Mouse (Mus musculus) heart, adult 10 weeks (tissue): ENCODE data around the gene Olfr1205. TPM values are rescaled to one million over a fixed set of nuclear protein-coding genes. Genes with fewer than 3 reads are reported as not detected.

ENCODE experiments used
- polyA plus RNA-seq: library from polyadenylated mRNA; stranded (reverse); fragments of 350-450 nt; fragmentation: Illumina TruSeq; extraction: RNeasy Lipid Tissue Mini Kit (QIAGEN cat#74804); gene quantifications from one replicate; pipeline ENCODE4 v1.2.3, GENCODE M21; 2014; ENCODE audit warnings: low read depth, low replicate concordance

Olfr1205 gene
- polyA plus RNA-seq: not detected

GRCm38 (mm10) chr2:88829437-88829836, at the start of gene Olfr1205:
Gene Olfr1205, plus strand, starts transcription at chr2:88829737.

GRCm38 (mm10) chr2:88792736-88793135, 36.8 kb upstream of the Olfr1205 start, which contains the start of gene Olfr1201:
Gene Olfr1201, plus strand, starts transcription at chr2:88793036.

GRCm38 (mm10) chr2:88814196-88814595, 15.3 kb upstream of the Olfr1205 start, which contains the start of gene Olfr1202:
Gene Olfr1202, plus strand, starts transcription at chr2:88814496.

GRCm38 (mm10) chr2:88848992-88849391, 19.5 kb downstream of the Olfr1205 start, which contains the start of gene Olfr1204:
Gene Olfr1204, plus strand, starts transcription at chr2:88849292.

GRCm38 (mm10) chr2:88862931-88863330, 33.4 kb downstream of the Olfr1205 start, which contains the start of gene Olfr1206:
Gene Olfr1206, plus strand, starts transcription at chr2:88863231.

Other genes with a start within 250 kb of the Olfr1205 start
- not detected for gene Olfr1189, start 243.3 kb upstream of the Olfr1205 start, polyA plus RNA-seq
- gene Olfr1191-ps1, start 189.2 kb upstream of the Olfr1205 start, polyA plus RNA-seq: not detected
- not detected for gene Olfr1192-ps1, start 181.2 kb upstream of the Olfr1205 start, polyA plus RNA-seq
- gene Olfr1193, start 154.1 kb upstream of the Olfr1205 start, polyA plus RNA-seq: not detected
- gene Olfr1195, start 140.6 kb upstream of the Olfr1205 start, polyA plus RNA-seq: not detected
- gene Olfr1196, start 125.1 kb upstream of the Olfr1205 start, polyA plus RNA-seq: not detected
- gene Olfr1197, start 97.4 kb upstream of the Olfr1205 start, polyA plus RNA-seq: not detected
- gene Olfr1198, start 78.4 kb upstream of the Olfr1205 start, polyA plus RNA-seq: not detected
- not detected for gene Olfr1199, start 69.3 kb upstream of the Olfr1205 start, polyA plus RNA-seq
- not detected for gene Olfr1200, start 59.2 kb upstream of the Olfr1205 start, polyA plus RNA-seq
- not detected for gene Olfr1201, start 36.7 kb upstream of the Olfr1205 start, polyA plus RNA-seq
- not detected for gene Olfr1202, start 15.2 kb upstream of the Olfr1205 start, polyA plus RNA-seq
- not detected for gene Olfr1204, start 19.6 kb downstream of the Olfr1205 start, polyA plus RNA-seq
- gene Olfr1206, start 33.5 kb downstream of the Olfr1205 start, polyA plus RNA-seq: not detected
- not detected for gene Olfr1208, start 72.6 kb downstream of the Olfr1205 start, polyA plus RNA-seq
- gene Olfr1209, start 85.4 kb downstream of the Olfr1205 start, polyA plus RNA-seq: not detected
- not detected for gene Olfr1211, start 108.4 kb downstream of the Olfr1205 start, polyA plus RNA-seq
- not detected for gene Olfr1212, start 124.2 kb downstream of the Olfr1205 start, polyA plus RNA-seq
- not detected for gene Gm13762, start 150.5 kb downstream of the Olfr1205 start, polyA plus RNA-seq
- not detected for gene Olfr1214, start 162.9 kb downstream of the Olfr1205 start, polyA plus RNA-seq
- gene Olfr1215, start 177.2 kb downstream of the Olfr1205 start, polyA plus RNA-seq: not detected
- gene Olfr1216, start 188.6 kb downstream of the Olfr1205 start, polyA plus RNA-seq: not detected
- not detected for gene Olfr1217, start 202.3 kb downstream of the Olfr1205 start, polyA plus RNA-seq
- gene Olfr1218, start 231.4 kb downstream of the Olfr1205 start, polyA plus RNA-seq: not detected